Mouse (Mus musculus): ENCODE results near the gene Cabp2. TPM values are rescaled to one million over a fixed set of nuclear protein-coding genes. Genes with fewer than 3 reads are reported as not detected.

The Cabp2 gene
- polyA plus RNA-seq, 1 experiment from 2014 or later: not detected

GRCm38 (mm10) chr19:4113806-4114230 lies 32.4 kb downstream of the Cabp2 start:
- peak overlapping the region; percentile 10; the same call in 1 of the 2 replicates for H3K4me2 ChIP-seq (ENCODE audit: low read depth, severe bottlenecking)
- no peaks in the 10 kb centered on the region for H3K9me3 ChIP-seq (ENCODE audit: control insufficient read depth, low read length)
- no peaks in the 10 kb centered on the region for H3K27me3 ChIP-seq (ENCODE audit: control insufficient read depth, insufficient read depth, low read length)
- peaks cover 17% of the 10 kb centered on the region; the same call in 1 of the 2 replicates for H3K36me3 ChIP-seq (ENCODE audit: control insufficient read depth, insufficient read depth, low read length)
- H3K27ac ChIP-seq (replicated peaks; ENCODE audit: low read depth, low read length): peak overlapping the region; percentile 45; the same call in 1 of the 2 replicates
- WGBS: 35% methylated on average over 5 of the region's 5 CpGs
- H3K9ac ChIP-seq (ENCODE audit: low read length): no peak overlapping the region
- peaks cover 12% of the 10 kb centered on the region for H3K4me1 ChIP-seq (ENCODE audit: control insufficient read depth, insufficient read depth, low read length)
- H3K4me3 ChIP-seq (ENCODE audit: low read depth, low read length): no peak overlapping the region
- ATAC-seq (ENCODE audit: insufficient number of reproducible peaks, low FRiP score, low TSS enrichment, low read depth) (no peak), DNase-seq (ENCODE audit: low spot score) (no peak)

DNA sequence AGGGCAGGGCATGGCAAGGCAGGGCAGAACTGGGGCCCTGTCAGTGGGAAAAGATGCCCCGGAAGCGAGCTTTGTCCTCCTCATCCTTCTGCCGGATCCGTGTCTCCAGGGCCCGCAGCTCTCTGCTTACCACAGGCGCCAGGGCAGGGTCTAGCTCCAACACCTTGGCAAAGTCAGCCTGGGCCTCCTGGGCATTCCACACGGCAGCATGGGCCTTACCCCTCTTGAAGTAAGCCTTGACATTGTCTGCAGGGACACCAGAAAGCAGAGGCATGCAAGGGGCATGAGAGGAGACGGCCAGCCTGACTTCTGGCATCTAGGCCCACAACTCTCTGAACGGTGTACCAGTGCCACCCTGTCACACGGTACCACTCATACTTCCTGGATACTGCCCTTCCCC lies 33.2 kb downstream of the Cabp2 start:
- no peaks in the 10 kb centered on the region for H3K9me3 ChIP-seq (ENCODE audit: control insufficient read depth, low read length)
- ATAC-seq (ENCODE audit: insufficient number of reproducible peaks, low FRiP score, low TSS enrichment, low read depth) (no peak), DNase-seq (ENCODE audit: low spot score) (no peak)
- WGBS: 86% methylated on average over 10 of the region's 10 CpGs
- H3K4me1 ChIP-seq (ENCODE audit: control insufficient read depth, insufficient read depth, low read length): peaks cover 12% of the 10 kb centered on the region
- peaks cover 17% of the 10 kb centered on the region; the same call in 1 of the 2 replicates for H3K36me3 ChIP-seq (ENCODE audit: control insufficient read depth, insufficient read depth, low read length)
- H3K27me3 ChIP-seq (ENCODE audit: control insufficient read depth, insufficient read depth, low read length): no peaks in the 10 kb centered on the region
- H3K4me3 ChIP-seq (ENCODE audit: low read depth, low read length): no peak overlapping the region
- no peak overlapping the region for H3K9ac ChIP-seq (ENCODE audit: low read length)
- no peak overlapping the region for H3K27ac ChIP-seq (replicated peaks; ENCODE audit: low read depth, low read length)
- H3K4me2 ChIP-seq (ENCODE audit: low read depth, severe bottlenecking): no peak overlapping the region

DNA sequence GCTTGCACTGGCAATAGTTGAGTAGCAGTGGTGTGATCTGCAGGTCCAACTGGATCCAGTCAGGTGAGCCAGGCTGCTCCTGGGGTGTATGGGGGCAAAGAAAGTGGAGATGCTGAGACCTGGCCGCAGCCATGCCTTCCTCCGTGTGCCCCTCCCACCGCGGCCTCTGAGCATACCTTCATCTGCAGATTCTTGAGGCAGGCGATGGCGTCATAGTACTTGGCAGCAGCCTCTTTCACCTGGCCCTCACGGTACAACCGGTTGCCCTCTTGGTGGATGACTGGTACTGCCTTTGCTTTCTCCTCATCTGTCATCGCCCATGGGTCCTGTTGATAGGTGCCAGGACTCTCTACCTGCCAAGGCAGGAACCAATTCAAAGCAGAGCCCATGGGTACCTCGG lies 33.8 kb downstream of the Cabp2 start:
- DNase-seq (ENCODE audit: low spot score) (no peak), ATAC-seq (ENCODE audit: insufficient number of reproducible peaks, low FRiP score, low TSS enrichment, low read depth) (no peak)
- 92% methylated on average over 10 of the region's 10 CpGs for WGBS
- Histone ChIP-seq H3K4me3 (ENCODE audit: low read depth, low read length) (no peak overlapping the region), H3K9me3 (ENCODE audit: control insufficient read depth, low read length) (no peaks in the 10 kb centered on the region), H3K27me3 (ENCODE audit: control insufficient read depth, insufficient read depth, low read length) (no peaks in the 10 kb centered on the region), H3K9ac (ENCODE audit: low read length) (no peak overlapping the region), H3K4me2 (ENCODE audit: low read depth, severe bottlenecking) (no peak overlapping the region), H3K27ac (replicated peaks; ENCODE audit: low read depth, low read length) (no peak overlapping the region), H3K4me1 (ENCODE audit: control insufficient read depth, insufficient read depth, low read length) (peaks cover 12% of the 10 kb centered on the region), H3K36me3 (ENCODE audit: control insufficient read depth, insufficient read depth, low read length) (peaks cover 17% of the 10 kb centered on the region; the same call in 1 of the 2 replicates)

DNA sequence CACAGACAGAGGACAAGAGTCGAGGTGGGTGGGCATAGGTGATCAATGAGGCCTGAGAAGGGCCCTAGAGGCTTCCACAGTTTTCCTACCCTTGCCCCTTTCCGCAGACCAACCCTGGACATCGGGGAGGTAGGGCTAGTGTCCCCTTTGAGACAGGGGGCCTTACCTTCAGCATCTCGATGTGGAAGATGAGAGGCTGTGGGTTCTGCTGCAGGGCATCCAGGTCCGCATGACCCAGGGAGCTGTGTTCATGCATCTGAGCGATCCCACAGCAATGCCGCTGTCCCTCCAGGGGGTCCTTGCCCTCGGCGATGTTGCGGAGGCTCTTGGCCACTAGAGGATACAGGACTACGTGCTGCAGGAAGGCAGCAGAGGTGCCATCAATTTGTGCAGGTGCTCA lies 34.4 kb downstream of the Cabp2 start:
- Histone ChIP-seq H3K36me3 (ENCODE audit: control insufficient read depth, insufficient read depth, low read length) (peaks cover 17% of the 10 kb centered on the region; the same call in 1 of the 2 replicates), H3K4me1 (ENCODE audit: control insufficient read depth, insufficient read depth, low read length) (peaks cover 15% of the 10 kb centered on the region), H3K9ac (ENCODE audit: low read length) (no peak overlapping the region), H3K27ac (replicated peaks; ENCODE audit: low read depth, low read length) (no peak overlapping the region), H3K9me3 (ENCODE audit: control insufficient read depth, low read length) (no peaks in the 10 kb centered on the region), H3K27me3 (ENCODE audit: control insufficient read depth, insufficient read depth, low read length) (no peaks in the 10 kb centered on the region), H3K4me2 (ENCODE audit: low read depth, severe bottlenecking) (no peak overlapping the region), H3K4me3 (ENCODE audit: low read depth, low read length) (no peak overlapping the region)
- DNase-seq (ENCODE audit: low spot score) (no peak), ATAC-seq (ENCODE audit: insufficient number of reproducible peaks, low FRiP score, low TSS enrichment, low read depth) (no peak)
- WGBS: 89% methylated on average over 11 of the region's 11 CpGs

DNA sequence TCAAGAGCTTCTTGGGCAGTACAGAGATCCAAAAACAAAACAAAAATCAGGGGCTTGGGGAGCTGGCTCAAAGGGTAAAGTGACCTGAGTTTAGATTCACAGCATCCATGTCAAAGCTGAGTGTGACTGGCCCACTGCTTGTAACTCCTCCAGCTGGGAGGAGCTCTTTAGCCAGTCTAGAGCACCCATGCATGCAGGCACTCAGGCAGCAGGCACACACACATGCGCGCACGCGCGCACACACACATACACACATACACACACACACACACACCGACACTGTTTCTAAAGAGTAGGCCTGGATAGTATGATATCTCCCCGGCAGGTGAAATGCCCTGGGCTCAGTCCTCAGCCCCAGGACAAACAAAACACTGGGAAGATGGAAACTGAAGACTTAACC lies 35.6 kb downstream of the Cabp2 start:
- 98% methylated on average over 7 of the region's 7 CpGs for WGBS
- ATAC-seq (ENCODE audit: insufficient number of reproducible peaks, low FRiP score, low TSS enrichment, low read depth): no peak
- H3K36me3 ChIP-seq (ENCODE audit: control insufficient read depth, insufficient read depth, low read length): peaks cover 17% of the 10 kb centered on the region; the same call in 1 of the 2 replicates
- H3K27ac ChIP-seq (replicated peaks; ENCODE audit: low read depth, low read length): no peak overlapping the region
- DNase-seq (ENCODE audit: low spot score): no peak
- no peaks in the 10 kb centered on the region for H3K27me3 ChIP-seq (ENCODE audit: control insufficient read depth, insufficient read depth, low read length)
- H3K4me3 ChIP-seq (ENCODE audit: low read depth, low read length): no peak overlapping the region
- peaks cover 17% of the 10 kb centered on the region for H3K4me1 ChIP-seq (ENCODE audit: control insufficient read depth, insufficient read depth, low read length)
- no peaks in the 10 kb centered on the region for H3K9me3 ChIP-seq (ENCODE audit: control insufficient read depth, low read length)
- H3K4me2 ChIP-seq (ENCODE audit: low read depth, severe bottlenecking): no peak overlapping the region
- H3K9ac ChIP-seq (ENCODE audit: low read length): no peak overlapping the region

GRCm38 (mm10) chr19:4118350-4118749 lies 37.0 kb downstream of the Cabp2 start:
- peaks cover 15% of the 10 kb centered on the region for H3K4me1 ChIP-seq (ENCODE audit: control insufficient read depth, insufficient read depth, low read length)
- no peak overlapping the region for H3K27ac ChIP-seq (replicated peaks; ENCODE audit: low read depth, low read length)
- no peaks in the 10 kb centered on the region for H3K27me3 ChIP-seq (ENCODE audit: control insufficient read depth, insufficient read depth, low read length)
- H3K36me3 ChIP-seq (ENCODE audit: control insufficient read depth, insufficient read depth, low read length): peaks cover 11% of the 10 kb centered on the region; the same call in 1 of the 2 replicates
- H3K4me2 ChIP-seq (ENCODE audit: low read depth, severe bottlenecking): no peak overlapping the region
- 93% methylated on average over 2 of the region's 2 CpGs for WGBS
- H3K9ac ChIP-seq (ENCODE audit: low read length): no peak overlapping the region
- ATAC-seq (ENCODE audit: insufficient number of reproducible peaks, low FRiP score, low TSS enrichment, low read depth): no peak
- DNase-seq (ENCODE audit: low spot score): no peak
- H3K9me3 ChIP-seq (ENCODE audit: control insufficient read depth, low read length): no peaks in the 10 kb centered on the region
- H3K4me3 ChIP-seq (ENCODE audit: low read depth, low read length): no peak overlapping the region

DNA sequence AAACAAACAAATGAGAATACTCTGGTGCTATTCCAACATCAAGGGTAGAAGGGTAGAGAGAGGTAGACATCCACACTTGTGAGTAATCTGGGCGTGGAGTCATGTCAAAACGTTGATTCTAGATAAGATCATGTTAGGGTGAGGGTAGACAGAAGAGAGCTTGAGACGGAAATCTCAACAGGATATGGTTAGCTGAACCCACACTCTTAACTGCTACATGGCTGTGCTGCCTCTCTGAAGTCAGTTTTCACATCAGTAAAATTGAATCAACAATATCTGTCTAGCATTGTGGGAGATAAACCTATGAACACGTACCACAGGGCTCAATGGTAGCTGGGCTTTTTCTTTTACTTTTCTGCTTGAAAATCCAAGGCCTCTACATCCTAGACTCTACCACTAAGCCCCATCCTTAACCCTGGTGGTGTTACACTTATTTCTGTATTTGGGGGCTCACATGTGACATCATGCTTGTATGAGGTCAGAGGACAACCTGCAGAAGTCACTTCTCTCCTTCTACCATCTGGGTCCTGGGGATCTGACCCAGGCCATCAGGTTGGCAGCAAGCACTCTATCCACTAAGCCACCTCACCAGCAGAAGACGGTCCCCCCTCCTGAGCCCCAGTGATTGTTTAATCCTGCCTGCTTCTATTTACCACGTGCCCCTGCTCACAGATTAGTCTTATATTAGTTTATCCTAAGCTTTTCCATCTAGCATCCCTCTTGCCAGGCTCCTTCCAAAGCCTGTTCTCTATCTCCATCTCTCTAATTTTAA lies 38.5 kb downstream of the Cabp2 start:
- Histone ChIP-seq H3K9me3 (ENCODE audit: control insufficient read depth, low read length) (no peaks in the 10 kb centered on the region), H3K4me3 (ENCODE audit: low read depth, low read length) (no peak overlapping the region), H3K36me3 (ENCODE audit: control insufficient read depth, insufficient read depth, low read length) (peaks cover 5% of the 10 kb centered on the region; the same call in 1 of the 2 replicates), H3K27me3 (ENCODE audit: control insufficient read depth, insufficient read depth, low read length) (no peaks in the 10 kb centered on the region), H3K4me1 (ENCODE audit: control insufficient read depth, insufficient read depth, low read length) (0 out of 2 replicates have a peak, but pooled peaks cover 8% of the 10 kb centered on the region), H3K4me2 (ENCODE audit: low read depth, severe bottlenecking) (no peak overlapping the region), H3K27ac (replicated peaks; ENCODE audit: low read depth, low read length) (no peak overlapping the region), H3K9ac (ENCODE audit: low read length) (no peak overlapping the region)
- no peak for ATAC-seq (ENCODE audit: insufficient number of reproducible peaks, low FRiP score, low TSS enrichment, low read depth)
- 94% methylated on average over 6 of the region's 6 CpGs for WGBS
- no peak for DNase-seq (ENCODE audit: low spot score)

GRCm38 (mm10) chr19:4120496-4120895 lies 39.1 kb downstream of the Cabp2 start:
- ATAC-seq (ENCODE audit: insufficient number of reproducible peaks, low FRiP score, low TSS enrichment, low read depth): no peak
- H3K4me1 ChIP-seq (ENCODE audit: control insufficient read depth, insufficient read depth, low read length): 0 out of 2 replicates have a peak, but pooled peaks cover 8% of the 10 kb centered on the region
- no peak overlapping the region for H3K4me3 ChIP-seq (ENCODE audit: low read depth, low read length)
- no peak overlapping the region for H3K9ac ChIP-seq (ENCODE audit: low read length)
- no peak overlapping the region for H3K27ac ChIP-seq (replicated peaks; ENCODE audit: low read depth, low read length)
- WGBS: 96% methylated on average over 2 of the region's 2 CpGs
- H3K9me3 ChIP-seq (ENCODE audit: control insufficient read depth, low read length): no peaks in the 10 kb centered on the region
- no peak for DNase-seq (ENCODE audit: low spot score)
- H3K27me3 ChIP-seq (ENCODE audit: control insufficient read depth, insufficient read depth, low read length): no peaks in the 10 kb centered on the region
- H3K4me2 ChIP-seq (ENCODE audit: low read depth, severe bottlenecking): peak overlapping the region; percentile 43
- 0 out of 2 replicates have a peak, but pooled peaks cover 2% of the 10 kb centered on the region for H3K36me3 ChIP-seq (ENCODE audit: control insufficient read depth, insufficient read depth, low read length)

Measured in limb, embryonic 11.5 days (tissue).